ENCODE assay signal across 23 mouse cellular contexts in the genomic region with DNA sequence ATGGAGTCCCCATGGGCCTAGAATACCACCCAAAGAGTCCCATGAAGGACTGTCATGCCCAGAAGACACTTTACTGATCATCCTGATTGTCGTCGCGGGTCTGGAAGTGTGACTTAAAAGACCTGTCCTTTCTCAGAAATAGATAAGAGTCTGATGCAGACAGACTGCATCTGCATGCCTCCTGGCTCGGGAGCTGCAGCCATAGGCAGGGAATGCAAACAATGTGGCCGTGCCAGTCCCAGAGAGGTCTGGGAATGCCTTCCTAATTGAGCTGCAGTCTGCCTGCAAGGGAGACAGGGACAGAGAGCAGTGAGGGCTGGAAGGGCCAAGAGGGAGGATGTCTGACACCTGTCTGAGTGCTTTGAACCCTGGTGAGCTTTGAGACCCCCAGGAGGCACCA.
DNase-seq lines count a peak whose midpoint lies in the region; ATAC-seq and TF ChIP-seq lines count a peak whose summit lies in the region.
"Had no signal": no experiment of that assay in that cellular context is flagged by ENCODE, and none has a peak within 500 bp of the region (broad histone marks: within the 10 kb centered on the region; RNA-seq: fewer than 3 reads in every experiment).

No protein-coding gene starts in this region.

- 3% methylated on average over 5 of the region's 5 CpGs for WGBS in heart, embryonic 10.5 days
- 52% methylated on average over 5 of the region's 5 CpGs for WGBS in heart, adult 2 months
- WGBS in stomach, embryonic 16.5 days: 28% methylated on average over 5 of the region's 5 CpGs
- 45% methylated on average over 5 of the region's 5 CpGs for WGBS in stomach, postnatal 0 days
- WGBS in kidney, embryonic 16.5 days: 35% methylated on average over 5 of the region's 5 CpGs

- H3K27me3 ChIP-seq in heart, embryonic 10.5 days (ENCODE audit: insufficient read depth, poor library complexity, severe bottlenecking): peaks cover 83% of the 10 kb centered on the region
- no peaks in the 10 kb centered on the region for H3K27me3 ChIP-seq in heart, adult 2 months (ENCODE audit: control insufficient read depth, insufficient read depth, low read length)
- H3K27me3 ChIP-seq in stomach, embryonic 16.5 days (ENCODE audit: control insufficient read depth, insufficient read depth, low read length): no peaks in the 10 kb centered on the region
- no peaks in the 10 kb centered on the region for H3K27me3 ChIP-seq in stomach, postnatal 0 days (ENCODE audit: control insufficient read depth, insufficient read depth, low read length)
- H3K27me3 ChIP-seq in kidney, embryonic 16.5 days (ENCODE audit: insufficient read depth, low read length): peaks cover 51% of the 10 kb centered on the region

- no peaks in the 10 kb centered on the region for H3K79me2 ChIP-seq in heart, adult 2 months (replicated peaks; ENCODE audit: control insufficient read depth, insufficient read depth, low read length)

- DNase-seq in heart, embryonic 10.5 days (ENCODE audit: low spot score): no peak
- DNase-seq in heart, adult 2 months: no peak
- DNase-seq in stomach, postnatal 0 days (ENCODE audit: low spot score): no peak
- DNase-seq in left cerebral cortex, postnatal 25 days (ENCODE audit: low spot score in 2 of 2): no peak
- DNase-seq: adrenal gland, adult 8-10 months; B cell, adult 2 months; cerebellum, adult 2 months; cerebellum, postnatal 36 days; forebrain, postnatal 0 days; gastrocnemius, postnatal 36 days; kidney, adult 2 months; kidney, postnatal 10 days; liver, embryonic 13.5 days; lung, embryonic 14.5 days; lung, postnatal 36 days; thymus, postnatal 25 days had no signal

- H3K27ac ChIP-seq in heart, embryonic 10.5 days: peak overlapping the region; percentile 26; the same call in 1 of the 2 replicates
- H3K27ac ChIP-seq in heart, adult 2 months: no peak overlapping the region
- H3K27ac ChIP-seq in stomach, embryonic 16.5 days (ENCODE audit: low read length): no peak overlapping the region
- H3K27ac ChIP-seq in stomach, postnatal 0 days (replicated peaks): no peak overlapping the region
- H3K27ac ChIP-seq in embryonic fibroblast, embryonic 13.5 days (ENCODE audit: insufficient read depth, low read length): peak overlapping the region; percentile 62
- H3K27ac ChIP-seq in kidney, embryonic 16.5 days (ENCODE audit: low read length): no peak overlapping the region
- H3K27ac ChIP-seq: embryonic facial prominence, embryonic 13.5 days; liver, embryonic 13.5 days had no signal

- no peaks in the 10 kb centered on the region for H3K9me3 ChIP-seq in heart, embryonic 10.5 days
- no peaks in the 10 kb centered on the region for H3K9me3 ChIP-seq in stomach, embryonic 16.5 days (replicated peaks; ENCODE audit: control insufficient read depth, low read length)
- no peaks in the 10 kb centered on the region for H3K9me3 ChIP-seq in stomach, postnatal 0 days (ENCODE audit: control insufficient read depth, low read length)
- no peaks in the 10 kb centered on the region for H3K9me3 ChIP-seq in kidney, embryonic 16.5 days (ENCODE audit: low read length)
- H3K9me3 ChIP-seq: embryonic facial prominence, embryonic 13.5 days; G1E; liver, embryonic 13.5 days; megakaryocyte, embryonic 14.5 days had no signal

- TF ChIP-seq EP300 in heart, adult 2 months (IDR thresholded peaks at IDR 0.05; ENCODE audit: insufficient read depth, low read depth, low read length): no peak
- TF ChIP-seq EP300 in stomach, postnatal 0 days (optimal IDR thresholded peaks at IDR 0.05): no peak

- no peak for ATAC-seq in stomach, embryonic 16.5 days (ENCODE audit: insufficient read depth, low FRiP score)
- no peak for ATAC-seq in stomach, postnatal 0 days (ENCODE audit: low FRiP score, low TSS enrichment)
- no peak for ATAC-seq in kidney, embryonic 16.5 days (ENCODE audit: low FRiP score, low TSS enrichment)
- ATAC-seq: activated CD4-positive, CD25-positive, alpha-beta regulatory T cell, adult 4 months had no signal

- H3K4me2 ChIP-seq in stomach, embryonic 16.5 days (ENCODE audit: low read depth, low read length): no peak overlapping the region
- H3K4me2 ChIP-seq in stomach, postnatal 0 days (replicated peaks; ENCODE audit: low read depth): no peak overlapping the region
- no peak overlapping the region for H3K4me2 ChIP-seq in kidney, embryonic 16.5 days (replicated peaks; ENCODE audit: low read depth, low read length)
- H3K4me2 ChIP-seq: embryonic facial prominence, embryonic 13.5 days; liver, embryonic 13.5 days; lung, embryonic 14.5 days had no signal

- H3K4me3 ChIP-seq in heart, embryonic 10.5 days: no peak overlapping the region
- H3K4me3 ChIP-seq in heart, adult 2 months: no peak overlapping the region
- H3K4me3 ChIP-seq in stomach, embryonic 16.5 days (replicated peaks; ENCODE audit: low read length): no peak overlapping the region
- no peak overlapping the region for H3K4me3 ChIP-seq in stomach, postnatal 0 days (ENCODE audit: low read depth, low read length)
- H3K4me3 ChIP-seq in embryonic fibroblast, embryonic 13.5 days (ENCODE audit: insufficient read depth, low read length): no peak overlapping the region
- no peak overlapping the region for H3K4me3 ChIP-seq in kidney, embryonic 16.5 days (ENCODE audit: low read length)
- H3K4me3 ChIP-seq: embryonic facial prominence, embryonic 13.5 days; liver, embryonic 13.5 days; megakaryocyte, embryonic 14.5 days had no signal

- intact Hi-C loops in heart, adult 2 months (cut with DNase I): loop anchor here (5.0 kb wide), 1 partner anchor 277 kb away; no protein-coding TSS in a partner anchor
- intact Hi-C loops in left cerebral cortex, postnatal 25 days (cut with DNase I): loop anchor here (5.0 kb wide), 1 partner anchor 277 kb away; no protein-coding TSS in a partner anchor

- H3K4me1 ChIP-seq in heart, embryonic 10.5 days: peaks cover 36% of the 10 kb centered on the region
- H3K4me1 ChIP-seq in heart, adult 2 months (ENCODE audit: control insufficient read depth, insufficient read depth, low read length): peaks cover 5% of the 10 kb centered on the region
- peaks cover 15% of the 10 kb centered on the region for H3K4me1 ChIP-seq in stomach, embryonic 16.5 days (ENCODE audit: control insufficient read depth, insufficient read depth, low read length)
- H3K4me1 ChIP-seq in stomach, postnatal 0 days (replicated peaks; ENCODE audit: control insufficient read depth, insufficient read depth): peaks cover 5% of the 10 kb centered on the region
- peaks cover 22% of the 10 kb centered on the region for H3K4me1 ChIP-seq in embryonic fibroblast, embryonic 13.5 days (ENCODE audit: control insufficient read depth, insufficient read depth, low read length)
- peaks cover 15% of the 10 kb centered on the region for H3K4me1 ChIP-seq in kidney, embryonic 16.5 days (ENCODE audit: insufficient read depth, low read length)

- no peak overlapping the region for H3K9ac ChIP-seq in heart, adult 2 months (ENCODE audit: low read depth, low read length)
- H3K9ac ChIP-seq in stomach, embryonic 16.5 days (ENCODE audit: low read length): peak overlapping the region; percentile 26; the same call in 1 of the 2 replicates
- no peak overlapping the region for H3K9ac ChIP-seq in stomach, postnatal 0 days (ENCODE audit: low read length)
- no peak overlapping the region for H3K9ac ChIP-seq in kidney, embryonic 16.5 days (replicated peaks; ENCODE audit: low read length)
- H3K9ac ChIP-seq: embryonic facial prominence, embryonic 13.5 days; forebrain, postnatal 0 days; liver, embryonic 13.5 days; lung, embryonic 14.5 days had no signal

- no peak for TF ChIP-seq CTCF in heart, adult 2 months (IDR thresholded peaks at IDR 0.05)
- TF ChIP-seq CTCF in stomach, postnatal 0 days (IDR thresholded peaks at IDR 0.05; ENCODE audit: low read depth): no peak
- no peak for TF ChIP-seq CTCF in embryonic fibroblast, embryonic 13.5 days (IDR thresholded peaks at IDR 0.05; ENCODE audit: borderline replicate concordance, insufficient read depth, low read length)

- H3K36me3 ChIP-seq in heart, embryonic 10.5 days: no peaks in the 10 kb centered on the region
- H3K36me3 ChIP-seq in heart, adult 2 months (ENCODE audit: control insufficient read depth, insufficient read depth, low read length): no peaks in the 10 kb centered on the region
- H3K36me3 ChIP-seq in stomach, embryonic 16.5 days (ENCODE audit: control insufficient read depth, insufficient read depth, low read length): no peaks in the 10 kb centered on the region
- H3K36me3 ChIP-seq in stomach, postnatal 0 days (ENCODE audit: control insufficient read depth, insufficient read depth, low read length): no peaks in the 10 kb centered on the region
- no peaks in the 10 kb centered on the region for H3K36me3 ChIP-seq in kidney, embryonic 16.5 days (ENCODE audit: insufficient read depth, low read length)
- H3K36me3 ChIP-seq: embryonic facial prominence, embryonic 13.5 days; G1E; liver, embryonic 13.5 days had no signal

- TF ChIP-seq POLR2A in heart, adult 2 months (IDR thresholded peaks at IDR 0.05; ENCODE audit: insufficient read depth, low read depth, low read length): no peak
- no peak for TF ChIP-seq POLR2A in embryonic fibroblast, embryonic 13.5 days (IDR thresholded peaks at IDR 0.05; ENCODE audit: low read depth, low read length)

Comparison
In these comparisons a context has a peak if more than half of its experiments do, and no peak if none do; other contexts are left out.
1. H3K27ac ChIP-seq: peak in heart, embryonic 10.5 days (single experiment) and embryonic fibroblast, embryonic 13.5 days (single experiment); none in heart, adult 2 months (single experiment), stomach, embryonic 16.5 days (single experiment), stomach, postnatal 0 days (single experiment) and kidney, embryonic 16.5 days (single experiment).